Mouse (Mus musculus) megakaryocyte, embryonic 14.5 days (primary cell): Measurements from ENCODE around the gene Ttc21b.

ENCODE experiments used
- FLI1 ChIP-seq: IDR thresholded peaks from 2 replicates; pipeline ENCODE4 v1.6.1; 2012; ENCODE audit warnings: low read length, inconsistent platforms, mixed read lengths
- GATA1 ChIP-seq: IDR thresholded peaks from 3 replicates; pipeline ENCODE4 v1.6.1; 2012; ENCODE audit warnings: mixed read lengths, low read length, inconsistent platforms, borderline replicate concordance

DNA sequence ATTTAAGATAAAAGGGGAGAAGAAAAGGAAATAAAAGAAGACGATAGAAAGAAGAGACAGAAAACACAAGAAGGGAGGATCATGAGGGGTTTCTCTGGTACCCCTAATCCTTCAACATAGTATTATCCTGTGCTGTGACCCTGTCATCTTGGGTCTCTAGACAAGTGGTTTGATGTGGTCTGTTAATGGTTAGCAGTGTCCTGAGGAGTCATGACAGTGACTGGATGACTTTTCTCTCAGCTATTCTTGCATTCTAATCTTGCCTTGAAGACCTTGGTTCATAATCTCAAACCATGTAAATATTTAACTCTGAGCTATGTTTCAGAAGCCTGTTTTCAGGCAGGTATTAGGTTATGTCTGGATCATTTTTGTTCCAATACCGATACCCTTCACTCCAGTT is 113.7 kb downstream of the Ttc21b start:
- TF ChIP-seq GATA1 (no peak), FLI1 (no peak)
